Mouse (Mus musculus): ENCODE data around the gene Wee2. TPM values are rescaled to one million over a fixed set of nuclear protein-coding genes. Genes with fewer than 3 reads are reported as not detected.

Wee2 gene
- total RNA-seq, 2 experiments from 2014 or later: 0.33 TPM; not detected in 1

DNA sequence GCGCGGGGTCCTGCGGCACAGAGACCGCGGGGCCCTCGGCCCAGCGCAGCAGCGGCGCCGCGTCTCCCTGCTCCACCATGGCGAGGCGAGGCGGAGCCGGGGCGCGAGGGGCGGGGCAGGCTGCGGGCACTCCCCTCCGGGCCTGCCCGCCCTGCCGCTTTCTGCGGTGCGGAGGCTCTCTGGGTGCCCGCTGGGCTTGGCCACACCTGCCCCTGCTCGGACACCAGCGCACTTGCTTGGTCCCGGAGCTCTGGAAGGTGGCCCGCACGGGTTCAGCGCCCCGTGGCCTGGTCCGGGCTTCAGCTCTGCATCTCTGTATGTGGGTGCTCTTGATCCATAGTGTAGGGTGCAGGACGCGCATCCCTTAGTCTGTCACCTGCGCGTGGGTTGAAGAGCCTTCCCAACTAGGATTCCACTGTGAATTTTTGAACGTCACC is 2.8 kb upstream of the Wee2 start, which contains the start of gene E330009J07Rik:
TSS of gene E330009J07Rik (minus strand) at position 89 of the 437 bp plus-strand sequence.
- DNase-seq: peak; percentile 81 to 82

DNA sequence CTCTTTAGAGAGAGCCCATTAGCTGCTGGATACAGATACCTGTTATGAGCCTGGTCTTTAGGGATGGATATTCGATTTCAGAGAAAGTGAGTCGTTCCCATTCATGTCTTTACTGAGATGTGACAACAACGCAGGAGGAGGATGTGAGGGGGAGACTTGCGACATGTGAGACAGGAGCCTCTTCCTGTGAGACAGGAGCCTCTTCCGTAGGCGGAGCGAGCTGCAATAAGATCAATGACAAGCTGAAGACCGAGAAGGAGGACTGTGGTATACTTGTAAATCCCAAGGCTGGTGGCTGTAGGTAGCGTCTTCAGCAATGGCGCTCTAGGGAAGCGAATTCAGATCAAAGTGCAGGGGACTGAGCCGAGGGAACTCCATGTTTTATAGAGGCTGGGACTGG is 843 bp downstream of the Wee2 start:
- DNase-seq: no peak

DNA sequence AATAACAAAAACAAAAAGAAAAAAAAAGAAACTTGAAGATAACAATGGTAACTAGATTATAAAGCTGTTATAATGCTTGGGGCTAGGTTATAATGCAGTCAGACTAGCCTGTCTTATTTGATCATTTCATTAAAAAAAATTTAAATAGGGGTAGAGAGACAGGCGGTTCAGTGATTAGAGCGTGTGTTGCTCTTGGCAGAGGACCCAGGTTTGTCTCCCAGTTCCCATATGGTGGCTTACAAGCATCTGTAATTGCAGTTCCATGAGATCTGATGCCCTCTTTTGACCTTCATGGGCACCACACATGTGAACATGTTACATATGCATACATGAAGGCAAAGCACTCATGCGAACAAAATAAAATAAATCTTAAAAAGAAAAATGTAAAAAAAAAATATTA is 2.4 kb downstream of the Wee2 start:
- DNase-seq: no peak

DNA sequence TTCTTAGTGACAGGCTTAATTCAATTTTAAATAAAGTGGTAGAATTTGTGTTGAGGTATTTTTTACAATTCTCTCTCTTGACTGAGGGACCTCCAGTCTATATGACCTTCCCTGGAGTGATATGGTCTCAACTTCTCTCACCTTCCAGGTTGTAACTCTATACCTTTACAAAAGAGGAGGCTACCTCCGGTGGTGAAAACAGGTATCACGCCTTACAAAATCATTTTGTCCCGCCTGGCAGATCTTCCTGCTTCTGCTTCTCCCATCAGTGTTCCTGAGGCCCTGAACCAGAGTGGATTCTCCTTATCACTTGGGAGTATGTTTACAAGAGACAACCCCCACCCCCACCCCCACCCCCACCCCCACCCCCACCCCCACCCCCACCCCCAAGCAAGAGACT is 2.9 kb downstream of the Wee2 start:
- DNase-seq: no peak

DNA sequence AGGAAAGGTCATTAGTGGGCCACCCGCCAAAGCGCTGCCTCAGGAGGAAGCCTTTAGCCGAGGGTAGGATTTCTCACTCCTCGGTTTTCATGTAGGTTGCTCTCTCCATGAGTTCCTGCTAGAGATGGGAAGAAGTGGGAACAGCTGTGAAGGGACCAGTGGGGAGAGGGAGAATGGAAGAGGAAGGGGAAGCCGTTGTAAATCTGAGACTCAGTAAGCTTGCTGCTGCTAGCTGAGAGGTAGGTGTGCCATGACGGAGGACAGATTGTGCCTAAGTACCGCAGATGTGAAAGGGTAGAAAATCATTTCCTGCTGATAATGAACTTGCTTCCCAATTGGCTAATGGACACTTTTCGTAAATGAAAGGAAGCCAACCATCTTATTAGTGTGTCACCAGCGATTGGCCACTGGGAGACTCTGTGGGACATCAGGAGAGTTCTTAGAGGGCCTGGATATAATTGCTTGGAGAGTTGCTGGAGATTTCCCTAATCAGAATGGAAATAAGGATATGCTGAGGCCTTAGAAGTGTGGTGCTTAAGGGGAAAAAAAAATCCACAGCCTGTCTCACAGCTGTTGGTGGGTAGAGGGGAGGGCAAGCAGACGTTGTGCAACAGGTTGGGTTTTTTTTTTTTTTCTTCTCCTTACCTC is 4.5 kb downstream of the Wee2 start:
- DNase-seq: no peak

DNA sequence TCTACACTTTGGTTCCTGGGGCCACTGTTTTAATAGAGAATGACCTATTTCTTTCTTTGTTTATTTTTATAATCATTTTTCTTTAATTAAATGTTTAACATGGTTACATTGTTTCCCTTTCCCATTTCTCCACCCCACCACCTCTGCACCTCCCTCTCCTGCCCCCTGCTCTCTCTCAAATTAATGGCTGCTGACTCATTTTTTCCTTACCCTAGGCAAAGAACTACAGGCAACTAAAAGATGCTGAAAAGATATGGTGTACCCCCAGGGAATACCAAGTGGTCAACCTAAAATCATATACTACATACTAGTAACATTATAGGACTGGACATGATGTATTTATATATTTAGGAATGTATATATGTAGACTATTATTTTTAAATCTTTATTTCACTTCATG is 9.7 kb downstream of the Wee2 start:
- no peak for DNase-seq

DNA sequence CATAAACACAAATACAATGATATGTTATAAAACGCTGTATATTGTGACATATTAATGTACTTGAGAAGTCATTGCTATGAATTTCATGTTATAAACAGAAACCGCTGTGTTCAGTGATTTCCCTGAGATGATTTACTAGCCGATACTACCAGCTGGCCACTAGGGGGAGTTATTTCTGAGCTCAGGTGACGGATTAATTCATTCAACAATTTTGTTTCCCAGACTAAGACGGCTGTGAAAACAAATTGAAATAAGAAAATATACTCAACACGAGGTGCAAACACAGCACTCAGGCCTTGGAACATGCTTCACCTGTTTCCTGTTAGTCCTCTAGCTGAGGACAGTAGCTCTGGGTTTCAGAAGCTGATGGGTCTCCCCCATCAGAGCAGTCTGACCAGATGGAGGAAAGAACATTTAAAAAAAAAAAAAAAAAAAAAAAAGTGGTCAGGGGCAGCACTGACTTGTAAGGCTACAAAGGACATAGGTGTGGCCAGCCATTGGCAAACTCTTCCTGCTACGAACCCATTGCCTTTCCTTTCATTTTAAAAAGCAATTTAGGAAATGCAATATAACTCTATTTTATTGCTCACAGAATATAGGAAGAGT is 15.7 kb downstream of the Wee2 start:
- DNase-seq: no peak

DNA sequence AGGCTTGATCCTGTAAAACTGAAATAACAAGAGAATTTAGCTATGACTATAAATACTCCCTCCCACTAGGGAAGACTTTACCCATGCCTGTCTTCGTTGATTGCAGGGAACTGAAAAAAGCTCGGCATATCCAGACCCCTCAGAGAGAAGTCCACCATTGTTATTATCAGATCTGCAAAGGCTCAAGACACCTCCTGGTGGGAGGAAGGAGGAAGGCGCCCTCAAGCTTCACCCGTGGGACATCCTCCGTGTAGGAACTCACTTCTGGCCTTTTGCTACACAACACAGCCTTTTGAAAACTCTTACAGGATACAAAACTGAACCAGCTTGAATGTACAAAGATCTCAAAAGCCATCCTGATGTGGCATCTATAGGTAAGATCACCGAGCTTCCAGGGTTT is 26.8 kb downstream of the Wee2 start:
- no peak for DNase-seq

DNA sequence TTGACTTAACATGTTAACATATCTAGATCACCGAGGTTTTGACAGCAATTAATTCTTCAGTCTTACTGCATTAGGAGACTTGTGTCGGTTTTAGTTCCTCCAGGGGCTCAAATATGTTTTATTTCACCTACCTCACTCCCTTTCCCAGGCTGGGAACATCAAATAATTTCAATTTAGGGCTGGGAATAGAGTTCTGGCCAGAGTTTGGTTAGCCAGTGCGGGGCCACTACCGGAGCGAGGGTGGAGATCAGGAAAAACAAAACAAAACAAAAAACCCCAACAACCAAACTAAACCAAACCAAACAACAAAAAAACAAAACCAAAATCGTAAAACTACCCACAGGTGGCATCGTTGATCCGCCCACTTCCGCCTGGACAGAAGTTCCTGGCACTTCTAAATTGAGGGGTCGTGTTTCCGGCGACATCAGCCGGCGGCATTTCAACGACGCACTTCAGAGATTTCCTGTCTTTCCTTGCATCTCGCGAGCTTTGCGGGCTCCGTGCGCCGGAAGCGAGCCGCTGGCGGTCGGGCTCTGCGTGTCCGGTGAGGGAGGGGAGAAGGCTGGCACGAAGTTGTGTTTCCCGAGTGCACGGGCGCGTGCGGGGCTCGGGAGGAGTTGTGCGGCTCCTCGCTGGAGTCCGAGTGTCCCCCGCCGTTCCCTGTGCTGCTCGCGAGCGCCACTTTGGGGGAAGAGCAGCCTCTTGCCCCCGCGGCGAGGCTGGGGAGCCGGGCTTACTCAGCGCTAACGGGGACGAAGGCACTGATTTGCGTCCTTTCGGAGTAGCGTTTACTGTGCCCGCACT is 32.2 kb downstream of the Wee2 start, which contains the start of gene Ssbp1:
TSS of gene Ssbp1 (plus strand) at position 437 of the 804 bp plus-strand sequence.
- DNase-seq: peak; percentile 87 to 88

DNA sequence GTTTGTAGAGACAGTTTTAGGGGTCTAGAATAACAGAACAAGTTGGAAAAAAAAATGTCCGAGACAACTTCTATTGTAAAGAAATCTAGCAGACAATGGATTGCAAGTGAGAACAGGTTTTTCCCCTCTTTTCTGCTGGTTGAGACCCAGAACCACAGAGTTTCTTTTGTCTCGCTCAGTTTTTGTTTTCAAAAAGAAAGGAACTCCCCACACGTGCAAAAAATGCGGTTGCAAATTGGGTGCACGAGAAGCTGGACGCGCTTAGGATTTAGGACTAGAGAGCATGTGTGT is 32.8 kb downstream of the Wee2 start:
- no peak for DNase-seq

DNA sequence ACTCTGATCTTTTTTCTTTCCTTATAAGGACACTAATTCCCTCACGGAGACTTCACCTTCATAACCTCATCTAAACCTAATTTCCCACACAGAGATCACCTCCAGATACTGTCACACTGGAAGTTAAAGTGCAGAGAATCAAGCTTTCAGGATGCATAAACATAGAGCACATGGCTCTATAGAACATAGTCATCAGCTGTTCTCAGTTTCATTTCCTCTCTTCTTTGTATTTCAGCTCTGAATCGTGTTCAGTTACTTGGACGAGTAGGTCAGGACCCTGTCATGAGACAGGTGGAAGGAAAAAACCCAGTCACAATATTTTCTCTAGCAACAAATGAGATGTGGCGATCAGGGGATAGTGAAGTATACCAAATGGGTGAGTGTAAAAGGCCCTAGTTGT is 37.2 kb downstream of the Wee2 start:
- no peak for DNase-seq

DNA sequence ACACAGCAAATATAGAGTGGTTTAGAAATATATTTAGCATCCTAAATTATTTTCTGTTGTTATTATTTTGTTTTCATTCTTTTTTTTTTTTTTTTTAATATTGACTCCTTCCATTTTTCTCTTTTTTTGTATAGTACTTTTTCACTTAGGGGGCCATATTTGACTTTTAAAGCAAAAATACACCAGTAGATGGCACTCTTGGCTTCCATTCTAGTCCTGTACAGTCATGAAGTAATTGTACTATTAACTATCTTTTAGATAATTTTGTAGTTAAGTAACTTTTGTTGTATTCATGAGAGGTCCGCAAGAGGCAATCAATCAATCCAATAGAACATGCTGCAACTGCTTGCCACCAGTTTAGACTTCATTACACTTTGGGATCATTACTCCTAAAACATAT is 40.8 kb downstream of the Wee2 start:
- DNase-seq: no peak

DNA sequence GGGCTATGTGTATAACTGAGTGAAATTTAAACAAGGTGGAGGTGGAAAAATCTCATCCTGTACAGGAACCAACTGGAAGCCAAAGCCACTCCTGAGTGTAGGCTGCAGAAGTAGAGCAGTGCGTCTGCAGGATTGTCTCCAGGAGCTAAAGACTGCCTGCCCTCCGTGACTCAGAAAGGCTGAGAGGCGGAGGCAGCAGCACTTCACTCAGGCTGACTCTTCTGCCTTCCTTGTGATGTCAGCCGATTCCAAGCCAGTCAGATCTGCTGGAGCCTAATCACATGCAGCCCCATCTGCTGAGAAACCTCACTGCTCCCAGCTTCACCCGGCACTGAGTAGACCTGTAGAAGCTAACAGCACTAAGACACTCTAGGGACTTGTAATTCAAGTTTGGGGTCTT is 43.4 kb downstream of the Wee2 start:
- no peak for DNase-seq

DNA sequence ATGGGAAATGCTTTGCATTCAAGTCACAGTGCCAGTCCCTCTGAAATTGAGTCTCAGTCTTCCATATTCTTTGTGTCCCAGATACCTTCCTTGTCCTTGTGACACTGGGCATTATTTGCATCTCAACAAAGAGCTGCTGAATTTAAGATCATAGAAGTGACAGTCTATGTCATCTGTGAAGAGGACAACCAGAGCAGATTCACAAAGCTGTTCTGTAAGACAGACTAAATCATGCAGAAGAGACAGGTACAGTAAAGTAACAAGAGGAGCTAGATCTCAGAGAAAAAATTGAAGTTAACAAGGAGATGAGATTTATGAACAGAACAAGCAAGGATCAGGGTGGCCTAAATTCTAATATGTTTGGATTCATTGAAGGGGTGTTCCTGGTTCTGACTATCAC is 52.0 kb downstream of the Wee2 start, which contains the start of gene Tas2r137:
TSS of gene Tas2r137 (plus strand) at position 301 of the 400 bp plus-strand sequence.
- no peak for DNase-seq

DNA sequence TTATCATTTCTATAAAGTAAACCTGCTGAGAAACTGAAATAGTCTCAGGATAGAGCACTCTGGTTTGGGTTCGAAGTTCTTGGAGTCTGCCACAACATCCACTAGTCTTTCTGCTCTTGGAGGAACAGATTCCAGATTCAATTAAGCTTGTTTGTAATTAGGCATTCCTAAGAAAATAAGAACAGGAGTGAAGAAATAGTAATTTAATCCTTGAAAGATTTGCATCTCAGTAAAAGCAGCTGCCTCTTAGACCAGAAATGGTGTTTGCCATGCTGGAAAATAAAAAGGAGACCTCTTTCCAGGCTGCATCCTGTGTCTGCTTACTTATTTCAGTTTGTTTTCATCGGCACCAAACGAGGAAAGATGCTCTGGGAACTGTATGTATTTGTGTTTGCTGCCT is 54.3 kb downstream of the Wee2 start, which contains the start of gene Tas2r108:
TSS of gene Tas2r108 (plus strand) at position 301 of the 400 bp plus-strand sequence.
- no peak for DNase-seq

Other genes starting within 250 kb of the Wee2 start
- gene Agk, start 113.9 kb upstream of the Wee2 start, total RNA-seq (2021): 10 to 100 TPM; 44.8 to 47.5 TPM
- gene E330009J07Rik, start 3.0 kb upstream of the Wee2 start, total RNA-seq (2021): 10 to 100 TPM; 46.2 to 48.4 TPM
- gene Ssbp1, start 32.3 kb downstream of the Wee2 start, total RNA-seq (2021): 10 to 100 TPM; 33.9 to 36.0 TPM
- gene Tas2r137, start 52.1 kb downstream of the Wee2 start, total RNA-seq (2021): under 1 TPM in 1 of 2 experiments, not detected in 1; 0.32 TPM
- gene Tas2r108, start 54.4 kb downstream of the Wee2 start, total RNA-seq (2021): under 1 TPM; 0.35 to 0.38 TPM
- gene Prss37, start 80.4 kb downstream of the Wee2 start, total RNA-seq (2021): not detected
- not detected for gene Olfr461, start 116.0 kb downstream of the Wee2 start, total RNA-seq (2021)
- gene Olfr460, start 130.4 kb downstream of the Wee2 start, total RNA-seq (2021): not detected
- gene Clec5a, start 146.7 kb downstream of the Wee2 start, total RNA-seq (2021): 1 to 10 TPM in 1 of 2 experiments, under 1 TPM in 1; 0.96 to 1.1 TPM
- not detected for gene Tas2r138, start 174.2 kb downstream of the Wee2 start, total RNA-seq (2021)
- gene Mgam, start 189.7 kb downstream of the Wee2 start, total RNA-seq (2021): not detected

Data from layer of hippocampus, postnatal 36 days (tissue).